Mouse (Mus musculus) midbrain, postnatal 0 days (tissue): ENCODE data around the gene Ermap. TPM values are rescaled to one million over a fixed set of nuclear protein-coding genes. Genes with fewer than 3 reads are reported as not detected.

Experiments
- ATAC-seq: fragments of 200-750 bp; cut with Nextera tagmentation; 2 replicates; pipeline ENCODE4 v1.8.0; 2017; ENCODE audit warnings: moderate number of reproducible peaks, mild to moderate bottlenecking, moderate TSS enrichment, moderate library complexity; ENCODE audit not compliant: low FRiP score
- DNase-seq: peaks from one replicate; pipeline ENCODE4 v3.0.0-alpha.2; 2015; ENCODE audit warnings: low spot score
- H3K27ac ChIP-seq: fragments of 300-500 bp; sonication (generic); 2 replicates; pipeline ENCODE4 v1.5.1; 2014; ENCODE audit warnings: low read depth, mild to moderate bottlenecking, low read length, mixed read lengths
- H3K27me3 ChIP-seq: fragments of 300-500 bp; sonication (generic); 2 replicates; pipeline ENCODE4 v1.6.1; 2014; ENCODE audit warnings: low read length, control low read depth, mixed read lengths; ENCODE audit not compliant: insufficient read depth
- H3K36me3 ChIP-seq: fragments of 300-500 bp; sonication (generic); 2 replicates; pipeline ENCODE4 v1.6.1; 2014; ENCODE audit warnings: low read length, control low read depth, mixed read lengths; ENCODE audit not compliant: insufficient read depth
- H3K4me1 ChIP-seq: fragments of 300-500 bp; sonication (generic); 2 replicates; pipeline ENCODE4 v1.6.1; 2014; ENCODE audit warnings: mild to moderate bottlenecking, control low read depth, antibody characterized with exemption, low read length, mixed read lengths; ENCODE audit not compliant: insufficient read depth
- H3K4me2 ChIP-seq: fragments of 300-500 bp; sonication (generic); 2 replicates; pipeline ENCODE4 v1.6.1; 2014; ENCODE audit warnings: low read depth, mild to moderate bottlenecking, low read length, mixed read lengths; ENCODE audit not compliant: poor library complexity, severe bottlenecking
- H3K4me3 ChIP-seq: fragments of 300-500 bp; sonication (generic); 2 replicates; pipeline ENCODE4 v1.5.1; 2014; ENCODE audit warnings: low read depth, mild to moderate bottlenecking, low read length, moderate library complexity
- H3K9ac ChIP-seq: fragments of 300-500 bp; sonication (generic); replicated peaks from 2 replicates; pipeline ENCODE4 v1.6.1; 2014; ENCODE audit warnings: mild to moderate bottlenecking, low read length, moderate library complexity, mixed read lengths; ENCODE audit not compliant: poor library complexity, severe bottlenecking
- H3K9me3 ChIP-seq: fragments of 300-500 bp; sonication (generic); 2 replicates; pipeline ENCODE4 v1.6.1; 2016; ENCODE audit warnings: low read length, control low read depth
- CTCF ChIP-seq: IDR thresholded peaks from 2 replicates; pipeline ENCODE4 v1.5.1; 2016; ENCODE audit warnings: antibody characterized with exemption, mild to moderate bottlenecking
- WGBS: fragments of 180-500 bp; shearing (Covaris S2); extraction: QIAGEN DNeasy Blood & Tissue Kit; methylation state at CpG from one replicate; pipeline ENCODE4 v1.1.7; 2014; 5-methylcytosine and 5-hydroxymethylcytosine counted together
- polyA plus RNA-seq: library from polyadenylated mRNA; unstranded; fragments of >200 nt; fragmentation: Nextera tagmentation; extraction: Ambion mirVana; gene quantifications from 2 replicates; pipeline ENCODE4 v1.2.1, GENCODE M21; 2015
- total RNA-seq: library from RNA; depleted of rRNA; stranded (reverse); fragments of >200 nt; gene quantifications from 2 replicates; pipeline ENCODE4 v1.2.3, GENCODE M21; 2014

The Ermap gene
- total and polyA plus RNA-seq, 2 experiments from 2014 or later: 0.31 to 0.33 TPM

DNA sequence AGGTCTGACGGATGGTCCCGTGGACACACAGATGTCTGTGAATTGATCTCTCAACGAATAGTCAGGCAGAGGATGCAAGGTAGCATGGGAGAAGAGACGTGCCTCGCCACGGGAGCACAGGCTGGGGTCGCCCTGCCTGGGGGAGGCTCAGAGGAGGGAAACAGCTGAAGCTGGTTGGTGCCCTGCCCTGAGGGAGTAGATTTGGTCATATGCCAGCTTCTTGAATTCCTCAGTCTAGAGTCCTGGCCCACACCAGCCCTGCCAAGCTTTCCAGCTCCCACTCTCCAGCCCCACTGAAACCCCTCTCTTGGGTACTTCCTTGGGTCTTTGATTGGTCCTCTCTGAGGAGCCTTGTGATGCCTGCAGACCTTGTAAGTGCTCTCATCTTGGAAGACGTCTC, 26.9 kb upstream of the Ermap start:
- Histone ChIP-seq H3K9me3 (no peaks in the 10 kb centered on the region), H3K4me2 (no peak overlapping the region), H3K9ac (no peak overlapping the region), H3K4me3 (no peak overlapping the region), H3K4me1 (no peaks in the 10 kb centered on the region), H3K36me3 (no peaks in the 10 kb centered on the region), H3K27ac (no peak overlapping the region), H3K27me3 (no peaks in the 10 kb centered on the region)
- DNase-seq (no peak), ATAC-seq (no peak)
- TF ChIP-seq CTCF: no peak
- 70% methylated on average over 8 of the region's 8 CpGs for WGBS

DNA sequence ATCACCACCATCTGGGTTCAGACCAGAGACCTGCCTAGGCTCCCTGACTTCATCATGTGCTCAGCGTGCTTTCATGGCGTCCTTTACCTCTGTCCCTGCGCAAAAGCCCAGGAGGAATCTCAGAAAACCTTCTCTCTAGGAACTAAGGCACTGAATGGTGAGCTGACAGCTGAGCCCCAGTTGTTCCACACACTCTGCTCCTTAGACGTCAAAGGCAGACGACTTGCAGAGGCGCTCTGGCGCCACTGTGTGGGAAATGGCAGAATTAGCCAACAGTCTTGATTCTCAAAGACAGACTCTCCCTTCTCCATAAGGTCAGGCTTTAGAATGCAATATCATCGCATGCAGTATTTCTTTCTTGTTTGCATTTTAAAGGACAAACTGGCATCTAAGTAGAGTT, 14.9 kb upstream of the Ermap start:
- no peaks in the 10 kb centered on the region for H3K27me3 ChIP-seq
- 15% methylated on average over 8 of the region's 8 CpGs for WGBS
- H3K9ac ChIP-seq: no peak overlapping the region

DNA sequence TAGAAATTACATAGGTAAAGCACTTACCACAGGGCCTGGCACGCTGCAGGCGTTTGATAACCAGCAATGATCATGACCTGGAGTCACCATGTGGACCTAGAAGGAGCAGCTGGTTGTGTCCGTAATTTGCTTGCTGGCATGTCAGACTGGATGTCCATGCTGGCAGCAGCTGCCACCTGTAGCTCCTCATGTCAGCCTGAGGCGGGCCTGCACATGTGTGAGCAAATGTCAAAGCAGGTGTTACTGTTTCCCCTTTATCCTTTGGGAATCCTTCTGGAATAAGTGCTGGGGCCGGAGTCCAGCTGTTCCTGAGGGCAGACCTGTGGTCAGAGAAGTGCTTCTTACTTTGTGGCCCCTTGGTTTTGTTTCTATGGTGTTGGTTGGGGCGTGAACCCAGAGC, 8.3 kb upstream of the Ermap start:
- DNase-seq (no peak), ATAC-seq (no peak)
- no peak for TF ChIP-seq CTCF
- 87% methylated on average over 6 of the region's 6 CpGs for whole genome bisulfite sequencing
- no peak overlapping the region for H3K4me3 ChIP-seq
- no peaks in the 10 kb centered on the region for H3K9me3 ChIP-seq
- no peak overlapping the region for H3K27ac ChIP-seq
- H3K9ac ChIP-seq: no peak overlapping the region
- no peak overlapping the region for H3K4me2 ChIP-seq
- peaks cover 10% of the 10 kb centered on the region for H3K4me1 ChIP-seq
- no peaks in the 10 kb centered on the region for H3K27me3 ChIP-seq
- H3K36me3 ChIP-seq: peaks cover 5% of the 10 kb centered on the region; the same call in 1 of the 2 replicates

More for the DNA sequence above, 14.9 kb upstream of the Ermap start:
- peak; percentile 57; the same call in 1 of the 2 replicates for ATAC-seq
- H3K4me1 ChIP-seq: no peaks in the 10 kb centered on the region
- H3K27ac ChIP-seq: no peak overlapping the region
- H3K36me3 ChIP-seq: peaks cover 5% of the 10 kb centered on the region; the same call in 1 of the 2 replicates
- H3K4me3 ChIP-seq: no peak overlapping the region
- no peaks in the 10 kb centered on the region for H3K9me3 ChIP-seq
- no peak overlapping the region for H3K4me2 ChIP-seq
- DNase-seq: peak; percentile 80
- TF ChIP-seq CTCF: peak; percentile 94

DNA sequence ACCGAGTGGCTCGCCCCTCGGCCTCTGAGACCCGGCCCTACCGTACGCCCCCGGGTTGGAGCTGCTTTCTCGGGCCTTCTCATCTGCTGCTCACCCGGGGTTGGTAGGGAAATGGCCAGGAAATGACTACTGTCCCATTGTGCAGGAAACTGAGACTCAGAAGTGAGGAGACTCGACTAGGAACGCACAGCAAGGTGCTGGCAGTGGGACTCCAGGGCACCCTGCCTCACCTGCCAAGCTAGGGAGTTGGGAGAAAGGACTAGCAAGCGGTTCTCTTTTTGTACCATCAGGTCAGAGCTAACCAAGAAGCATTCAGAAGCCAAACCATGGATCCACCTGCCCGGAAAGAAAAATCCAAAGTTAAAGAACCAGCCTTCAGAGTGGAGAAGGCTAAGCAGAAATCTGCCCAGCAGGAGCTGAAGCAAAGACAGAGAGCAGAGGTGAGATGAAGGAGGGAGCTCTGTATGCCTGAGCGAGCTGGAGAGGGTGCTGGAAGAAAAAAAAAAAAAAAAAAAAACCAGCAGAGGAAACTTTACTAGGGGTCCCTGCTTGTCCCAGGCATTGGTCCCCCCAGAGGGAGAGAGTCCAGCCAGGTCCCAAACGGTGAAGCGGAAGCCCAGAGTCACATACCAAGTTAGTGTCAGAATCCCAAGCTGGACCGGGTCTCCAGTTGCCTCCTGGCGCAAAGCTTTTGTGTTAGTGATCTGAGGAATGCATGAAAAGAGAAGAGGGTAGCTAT, 5.9 kb upstream of the Ermap start:
- DNase-seq (no peak), ATAC-seq (0 out of 2 replicates have a peak, but pooled peaks have one; percentile 14)
- 2% methylated on average over 18 of the region's 18 CpGs for WGBS
- Histone ChIP-seq H3K9me3 (no peaks in the 10 kb centered on the region), H3K4me1 (peaks cover 10% of the 10 kb centered on the region), H3K4me2 (peak overlapping the region; percentile 71), H3K36me3 (no peaks in the 10 kb centered on the region), H3K27me3 (no peaks in the 10 kb centered on the region), H3K4me3 (peak overlapping the region; percentile 70), H3K27ac (peak overlapping the region; percentile 85), H3K9ac (peak overlapping the region; percentile 85)
- TF ChIP-seq CTCF: no peak

DNA sequence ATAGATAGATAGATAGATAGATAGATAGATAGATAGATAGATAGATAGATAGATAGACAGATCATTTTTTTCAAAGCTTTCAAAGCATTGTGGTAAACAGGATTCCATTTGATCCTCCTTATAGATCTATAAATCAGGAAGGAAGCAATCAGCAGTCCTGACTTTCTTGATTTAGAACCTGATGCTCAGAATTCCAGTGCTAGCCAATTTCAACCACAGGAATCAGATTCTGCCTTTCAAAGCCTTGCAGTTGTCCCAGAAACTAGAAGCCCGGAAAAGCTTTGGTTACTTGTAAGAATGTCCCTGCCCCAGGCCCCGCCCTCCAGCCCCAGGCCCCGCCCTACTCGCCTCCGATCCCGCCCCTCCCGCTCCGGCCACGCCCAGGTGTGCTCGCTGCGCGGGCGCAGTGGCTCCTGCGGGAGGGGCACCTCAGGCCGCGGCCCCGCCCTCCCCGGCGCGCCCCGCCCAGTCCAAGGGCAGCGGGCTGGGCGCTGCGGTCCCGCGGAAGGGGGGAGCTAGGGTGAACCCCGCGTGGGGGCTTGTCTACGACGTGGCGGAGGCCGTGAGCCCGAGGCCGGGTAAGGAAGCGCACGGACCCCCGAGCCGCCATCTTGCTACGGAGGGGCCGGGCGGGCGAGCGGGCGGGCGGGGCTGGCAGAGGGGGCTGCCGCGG, 5.2 kb upstream of the Ermap start, which contains the start of gene Svbp:
TSS of gene Svbp (plus strand) at position 398 of the 673 bp plus-strand sequence.
- no peaks in the 10 kb centered on the region for H3K27me3 ChIP-seq
- no peaks in the 10 kb centered on the region for H3K9me3 ChIP-seq
- peaks cover 10% of the 10 kb centered on the region for H3K4me1 ChIP-seq
- H3K4me3 ChIP-seq: peak within 1 kb of the TSS; percentile 70
- DNase-seq: peak; percentile 88
- no peaks in the 10 kb centered on the region for H3K36me3 ChIP-seq
- H3K9ac ChIP-seq: peak within 1 kb of the TSS; percentile 85
- no peak for TF ChIP-seq CTCF
- WGBS: under 1% methylated on average over 28 of the region's 47 CpGs
- peak; percentile 89 for ATAC-seq
- peak within 1 kb of the TSS; percentile 71 for H3K4me2 ChIP-seq
- H3K27ac ChIP-seq: peak within 1 kb of the TSS; percentile 85

DNA sequence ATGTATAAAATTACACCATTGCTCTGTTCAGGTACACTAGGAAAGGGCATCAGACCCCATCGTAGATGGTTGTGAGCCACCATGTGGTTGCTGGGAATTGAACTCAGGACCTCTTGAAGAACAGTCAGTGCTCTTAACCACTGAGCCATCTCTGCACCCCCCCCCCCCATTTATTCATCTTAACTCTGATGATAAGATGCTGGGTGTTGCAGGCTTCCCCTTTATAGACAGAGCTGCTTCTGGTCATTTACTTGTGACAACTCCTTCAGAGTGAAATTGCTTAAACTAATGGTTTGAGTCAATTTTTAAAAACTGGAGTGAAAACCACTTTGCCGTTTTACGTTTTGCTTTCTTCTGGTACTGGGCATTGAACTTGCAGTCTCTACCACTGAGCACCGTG, 2.9 kb upstream of the Ermap start:
- H3K4me3 ChIP-seq: no peak overlapping the region
- no peak for ATAC-seq
- no peaks in the 10 kb centered on the region for H3K27me3 ChIP-seq
- 86% methylated on average over 4 of the region's 4 CpGs for WGBS
- DNase-seq: no peak
- H3K9ac ChIP-seq: no peak overlapping the region
- no peak overlapping the region for H3K27ac ChIP-seq
- H3K9me3 ChIP-seq: no peaks in the 10 kb centered on the region
- no peak overlapping the region for H3K4me2 ChIP-seq
- H3K4me1 ChIP-seq: peaks cover 9% of the 10 kb centered on the region
- TF ChIP-seq CTCF: no peak
- no peaks in the 10 kb centered on the region for H3K36me3 ChIP-seq
